Mouse (Mus musculus): ENCODE measurements around the gene Il17d. TPM values are rescaled to one million over a fixed set of nuclear protein-coding genes. Genes with fewer than 3 reads are reported as not detected.

Gene Il17d
- total RNA-seq, 2 experiments from 2014 or later, result 4.7 to 4.8 TPM

DNA sequence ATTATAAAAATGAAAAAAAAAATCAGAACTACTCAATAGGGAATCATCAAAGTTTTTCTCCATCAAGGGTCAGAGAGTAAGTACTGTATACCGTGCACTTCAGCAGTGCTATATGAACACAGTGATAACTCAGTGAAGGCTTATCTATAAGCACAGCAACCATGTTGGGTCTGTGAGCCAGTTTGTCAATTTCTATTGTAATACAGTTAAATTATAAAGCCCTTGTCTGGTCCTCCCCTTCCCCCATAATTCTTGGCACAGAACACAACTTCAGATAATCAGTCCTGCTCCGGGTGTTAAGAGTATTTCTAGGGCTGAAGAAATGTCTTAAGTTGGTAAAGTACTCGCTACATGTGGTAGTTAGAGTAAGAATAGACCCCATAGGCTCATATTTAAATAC is 67.3 kb downstream of the Il17d start:
- DNase-seq (ENCODE audit: low spot score in 2 of 2), result no peak

Other genes with a start within 250 kb of the Il17d start
- gene Cryl1, start 126.2 kb upstream of the Il17d start, total RNA-seq (2021), result 10 to 100 TPM; 21.9 to 34.6 TPM
- 10 to 100 TPM; 10.1 to 12.9 TPM for gene Ift88, start 100.7 kb upstream of the Il17d start, total RNA-seq (2021)
- 10 to 100 TPM; 24.5 to 29.4 TPM for gene Eef1akmt1, start 46.8 kb downstream of the Il17d start, total RNA-seq (2021)
- gene Xpo4, start 140.7 kb downstream of the Il17d start, total RNA-seq (2021), result 10 to 100 TPM; 31.6 to 35.5 TPM
- 1 to 10 TPM; 1.7 to 3.2 TPM for gene Gm49361, start 221.3 kb downstream of the Il17d start, total RNA-seq (2021)
- 10 to 100 TPM; 33.5 to 35.8 TPM for gene Lats2, start 233.6 kb downstream of the Il17d start, total RNA-seq (2021)

All from adrenal gland, postnatal 4 days (tissue).